Mouse (Mus musculus): Measurements from ENCODE around the gene Fkbp15. TPM values are rescaled to one million over a fixed set of nuclear protein-coding genes. Genes with fewer than 3 reads are reported as not detected.
A peak's percentile ranks its signal among the peaks of the same experiment; 100 is the strongest.

The Fkbp15 gene
- polyA plus RNA-seq, 1 experiment from 2014 or later: 15.0 TPM

DNA sequence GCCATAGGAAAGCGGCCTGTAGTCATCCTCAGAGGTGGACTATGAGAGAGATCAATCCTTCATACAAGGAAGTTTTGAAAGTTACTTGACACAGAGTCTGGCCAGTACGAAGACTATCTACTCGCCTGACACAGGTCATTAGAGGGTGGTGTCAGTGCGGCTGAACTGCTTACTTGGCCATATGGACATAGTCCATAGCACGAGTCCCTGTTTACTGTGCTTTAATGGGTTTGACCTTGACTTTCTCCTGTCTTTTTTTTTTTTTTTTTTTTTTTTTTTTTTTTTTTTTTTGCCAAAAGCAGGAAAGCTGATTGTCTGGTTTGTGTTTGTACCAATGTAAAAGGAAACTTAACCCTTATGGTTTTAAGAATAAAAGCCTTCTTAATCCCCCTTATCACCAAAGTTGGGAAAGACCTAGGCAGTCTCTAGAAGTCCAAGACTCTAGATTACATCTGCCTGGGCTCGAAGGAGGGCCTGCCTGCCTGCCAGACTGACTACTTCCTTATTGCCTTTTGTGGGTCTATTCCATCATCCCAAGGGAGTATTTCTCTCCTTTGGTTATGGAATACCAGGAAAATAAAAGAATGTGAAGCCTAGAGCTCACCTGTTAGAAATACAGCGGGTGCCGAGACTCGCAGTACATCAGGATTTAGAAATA is 19.5 kb upstream of the Fkbp15 start:
- Histone ChIP-seq H3K9me3 (ENCODE audit: control insufficient read depth, low read length) (no peaks in the 10 kb centered on the region), H3K9ac (ENCODE audit: low read length) (no peak overlapping the region), H3K4me1 (replicated peaks; ENCODE audit: control insufficient read depth, insufficient read depth) (no peaks in the 10 kb centered on the region; the same call in 1 of the 2 replicates), H3K36me3 (ENCODE audit: control insufficient read depth, insufficient read depth, low read length) (no peaks in the 10 kb centered on the region), H3K27ac (replicated peaks) (peak overlapping the region; percentile 30; the same call in 1 of the 2 replicates), H3K4me3 (ENCODE audit: low read depth, low read length) (no peak overlapping the region), H3K27me3 (ENCODE audit: control insufficient read depth, insufficient read depth, low read length) (no peaks in the 10 kb centered on the region), H3K4me2 (replicated peaks; ENCODE audit: low read depth) (no peak overlapping the region)
- DNase-seq (ENCODE audit: low spot score): no peak
- TF ChIP-seq EP300 (optimal IDR thresholded peaks at IDR 0.05) (no peak), CTCF (IDR thresholded peaks at IDR 0.05; ENCODE audit: low read depth) (no peak)
- ATAC-seq (ENCODE audit: low FRiP score, low TSS enrichment): peak; percentile 55; the same call in 1 of the 2 replicates
- 63% methylated on average over 9 of the region's 9 CpGs for WGBS

DNA sequence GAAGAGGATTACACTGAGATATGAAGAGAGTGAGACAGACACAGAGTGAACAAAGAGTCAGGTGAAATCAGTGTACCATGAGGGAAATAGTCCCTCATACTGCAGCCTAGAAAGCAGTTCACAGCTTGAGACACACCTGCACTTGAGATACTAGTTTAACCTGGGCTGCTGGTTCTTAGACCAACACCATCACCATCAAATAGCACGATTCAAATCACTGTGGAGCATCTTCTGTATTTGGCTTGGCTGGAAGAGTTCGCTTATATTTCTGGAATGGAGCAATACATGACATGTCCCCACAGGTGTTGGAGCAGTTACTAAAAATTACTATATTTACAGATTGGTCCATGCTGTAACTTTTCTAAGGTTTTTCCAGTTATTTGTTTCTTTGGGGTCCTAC is 15.8 kb upstream of the Fkbp15 start:
- ATAC-seq (ENCODE audit: low FRiP score, low TSS enrichment): no peak
- no peak overlapping the region; the same call in 1 of the 2 replicates for H3K27ac ChIP-seq (replicated peaks)
- H3K4me1 ChIP-seq (replicated peaks; ENCODE audit: control insufficient read depth, insufficient read depth): no peaks in the 10 kb centered on the region; the same call in 1 of the 2 replicates
- no peak overlapping the region for H3K4me2 ChIP-seq (replicated peaks; ENCODE audit: low read depth)
- 75% methylated on average over 2 of the region's 2 CpGs for WGBS
- H3K4me3 ChIP-seq (ENCODE audit: low read depth, low read length): no peak overlapping the region
- no peaks in the 10 kb centered on the region for H3K27me3 ChIP-seq (ENCODE audit: control insufficient read depth, insufficient read depth, low read length)
- no peaks in the 10 kb centered on the region; the same call in 1 of the 2 replicates for H3K36me3 ChIP-seq (ENCODE audit: control insufficient read depth, insufficient read depth, low read length)
- H3K9me3 ChIP-seq (ENCODE audit: control insufficient read depth, low read length): no peaks in the 10 kb centered on the region
- H3K9ac ChIP-seq (ENCODE audit: low read length): no peak overlapping the region
- no peak for DNase-seq (ENCODE audit: low spot score)
- TF ChIP-seq CTCF (IDR thresholded peaks at IDR 0.05; ENCODE audit: low read depth): no peak
- TF ChIP-seq EP300 (optimal IDR thresholded peaks at IDR 0.05): no peak

DNA sequence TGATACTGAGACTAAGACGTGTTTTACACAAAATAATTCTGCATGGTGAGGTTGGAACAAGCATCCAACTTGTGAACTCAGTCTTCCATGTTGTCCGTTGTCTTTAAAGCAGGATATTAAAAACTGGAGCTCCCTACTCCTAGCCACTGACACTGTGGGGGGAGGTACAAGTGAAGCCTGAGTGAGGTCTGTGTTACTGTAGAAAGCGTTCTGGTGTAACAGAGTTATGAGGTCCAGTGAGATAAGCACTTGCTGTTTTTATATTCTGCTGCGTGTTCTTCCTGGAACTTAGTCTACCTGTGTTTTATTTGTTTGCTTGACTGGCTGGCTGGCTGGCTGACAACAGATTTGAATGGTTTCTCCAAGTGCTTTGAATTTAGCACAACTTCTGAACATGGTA is 14.0 kb upstream of the Fkbp15 start:
- no peak overlapping the region for H3K4me3 ChIP-seq (ENCODE audit: low read depth, low read length)
- no peaks in the 10 kb centered on the region for H3K9me3 ChIP-seq (ENCODE audit: control insufficient read depth, low read length)
- no peak overlapping the region for H3K9ac ChIP-seq (ENCODE audit: low read length)
- no peaks in the 10 kb centered on the region for H3K27me3 ChIP-seq (ENCODE audit: control insufficient read depth, insufficient read depth, low read length)
- H3K27ac ChIP-seq (replicated peaks): peak overlapping the region; percentile 35; the same call in 1 of the 2 replicates
- TF ChIP-seq CTCF (IDR thresholded peaks at IDR 0.05; ENCODE audit: low read depth) (no peak), EP300 (optimal IDR thresholded peaks at IDR 0.05) (no peak)
- H3K4me2 ChIP-seq (replicated peaks; ENCODE audit: low read depth): no peak overlapping the region
- ATAC-seq (ENCODE audit: low FRiP score, low TSS enrichment): no peak
- peak; percentile 34 for DNase-seq (ENCODE audit: low spot score)
- 47% methylated on average over 4 of the region's 4 CpGs for WGBS
- H3K4me1 ChIP-seq (replicated peaks; ENCODE audit: control insufficient read depth, insufficient read depth): no peaks in the 10 kb centered on the region; the same call in 1 of the 2 replicates
- H3K36me3 ChIP-seq (ENCODE audit: control insufficient read depth, insufficient read depth, low read length): no peaks in the 10 kb centered on the region; the same call in 1 of the 2 replicates

DNA sequence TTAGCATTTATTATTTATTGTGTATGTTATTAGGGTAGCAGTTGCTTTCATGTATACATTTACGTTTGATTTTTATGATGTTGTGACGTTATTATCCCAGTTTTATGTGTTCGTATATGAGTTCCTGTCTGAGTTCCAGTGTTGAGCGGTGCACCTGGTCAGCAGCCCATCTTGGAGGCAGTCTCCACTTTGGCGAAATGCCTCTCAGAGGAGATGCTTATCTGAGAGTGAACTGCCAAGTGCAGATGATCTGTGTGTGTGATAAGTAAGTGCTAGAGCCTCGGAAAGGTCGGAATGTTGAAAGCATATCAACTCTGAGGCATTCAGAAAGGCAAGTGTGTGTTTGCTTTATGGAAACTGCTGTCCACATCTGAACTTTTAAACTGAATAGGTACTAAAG is 13.3 kb upstream of the Fkbp15 start:
- no peak for DNase-seq (ENCODE audit: low spot score)
- no peaks in the 10 kb centered on the region; the same call in 1 of the 2 replicates for H3K4me1 ChIP-seq (replicated peaks; ENCODE audit: control insufficient read depth, insufficient read depth)
- 0 out of 2 replicates have a peak overlapping the region, but pooled peaks have one; percentile 13 for H3K27ac ChIP-seq (replicated peaks)
- H3K9ac ChIP-seq (ENCODE audit: low read length): no peak overlapping the region
- H3K4me2 ChIP-seq (replicated peaks; ENCODE audit: low read depth): no peak overlapping the region
- 47% methylated on average over 7 of the region's 7 CpGs for WGBS
- H3K27me3 ChIP-seq (ENCODE audit: control insufficient read depth, insufficient read depth, low read length): no peaks in the 10 kb centered on the region
- no peaks in the 10 kb centered on the region; the same call in 1 of the 2 replicates for H3K36me3 ChIP-seq (ENCODE audit: control insufficient read depth, insufficient read depth, low read length)
- no peaks in the 10 kb centered on the region for H3K9me3 ChIP-seq (ENCODE audit: control insufficient read depth, low read length)
- no peak overlapping the region for H3K4me3 ChIP-seq (ENCODE audit: low read depth, low read length)
- no peak for ATAC-seq (ENCODE audit: low FRiP score, low TSS enrichment)
- TF ChIP-seq CTCF (IDR thresholded peaks at IDR 0.05; ENCODE audit: low read depth): no peak
- no peak for TF ChIP-seq EP300 (optimal IDR thresholded peaks at IDR 0.05)

DNA sequence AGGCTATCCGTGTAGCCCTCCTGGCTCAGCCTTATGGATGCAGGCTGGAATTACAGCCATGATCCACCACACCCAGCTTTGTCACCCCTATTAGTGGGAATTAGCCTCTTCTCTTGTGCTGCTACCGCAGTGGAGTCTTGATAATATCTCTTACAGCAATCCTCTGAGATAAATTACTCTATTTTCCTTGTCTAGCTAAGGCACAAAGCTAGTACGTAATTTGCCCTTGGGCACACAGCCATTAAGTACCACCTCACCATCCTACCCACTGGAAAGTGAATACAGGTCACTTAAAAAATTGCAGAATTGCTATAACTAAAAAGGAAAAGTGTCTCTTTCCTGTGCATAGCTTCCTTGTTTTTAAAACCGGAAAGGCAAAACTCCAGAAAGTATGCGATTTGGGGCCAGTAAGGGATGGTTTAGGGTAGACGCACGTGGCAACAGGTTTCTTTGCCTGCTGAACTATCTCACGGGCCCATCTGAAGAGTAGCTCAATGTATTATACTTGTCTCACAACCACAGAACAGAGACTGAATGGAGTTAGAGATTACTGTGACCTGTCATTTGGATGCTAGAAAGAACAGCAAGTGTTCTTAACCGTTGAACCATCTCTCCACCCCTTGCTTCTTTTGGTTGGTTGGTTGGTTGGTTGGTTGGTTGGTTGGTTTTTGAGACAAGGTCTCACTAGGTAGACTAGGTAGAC is 12.6 kb upstream of the Fkbp15 start:
- Histone ChIP-seq H3K27me3 (ENCODE audit: control insufficient read depth, insufficient read depth, low read length) (no peaks in the 10 kb centered on the region), H3K9ac (ENCODE audit: low read length) (no peak overlapping the region), H3K4me3 (ENCODE audit: low read depth, low read length) (no peak overlapping the region), H3K4me2 (replicated peaks; ENCODE audit: low read depth) (no peak overlapping the region), H3K36me3 (ENCODE audit: control insufficient read depth, insufficient read depth, low read length) (no peaks in the 10 kb centered on the region; the same call in 1 of the 2 replicates), H3K9me3 (ENCODE audit: control insufficient read depth, low read length) (no peaks in the 10 kb centered on the region), H3K4me1 (replicated peaks; ENCODE audit: control insufficient read depth, insufficient read depth) (no peaks in the 10 kb centered on the region; the same call in 1 of the 2 replicates), H3K27ac (replicated peaks) (no peak overlapping the region)
- WGBS: 74% methylated on average over 9 of the region's 9 CpGs
- no peak for TF ChIP-seq CTCF (IDR thresholded peaks at IDR 0.05; ENCODE audit: low read depth)
- no peak for TF ChIP-seq EP300 (optimal IDR thresholded peaks at IDR 0.05)
- no peak for DNase-seq (ENCODE audit: low spot score)
- no peak for ATAC-seq (ENCODE audit: low FRiP score, low TSS enrichment)

DNA sequence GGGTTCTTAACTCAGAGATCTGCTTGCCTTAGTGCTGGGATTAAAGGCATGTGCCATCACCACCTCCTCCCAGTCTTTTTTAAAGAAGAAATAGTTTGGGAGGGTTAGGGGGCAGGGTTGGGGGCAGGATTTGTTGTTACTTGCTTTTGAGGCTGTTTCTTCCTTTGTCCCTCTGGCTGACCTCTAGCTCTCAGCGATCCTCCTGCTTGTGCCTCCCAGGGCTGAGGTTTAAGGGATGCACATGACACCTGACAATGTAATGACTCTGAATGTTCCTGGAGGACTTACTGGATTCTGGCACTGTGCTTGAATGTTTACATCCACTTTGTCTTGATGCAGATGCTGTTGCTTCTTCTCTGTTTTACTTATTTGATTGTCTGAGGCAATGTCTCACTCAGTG is 12.1 kb upstream of the Fkbp15 start:
- WGBS: 40% methylated on average over 1 of the region's 1 CpGs
- no peak overlapping the region for H3K27ac ChIP-seq (replicated peaks)

More for the DNA sequence above, 12.1 kb upstream of the Fkbp15 start:
- no peak overlapping the region for H3K9ac ChIP-seq (ENCODE audit: low read length)
- no peaks in the 10 kb centered on the region for H3K27me3 ChIP-seq (ENCODE audit: control insufficient read depth, insufficient read depth, low read length)
- no peaks in the 10 kb centered on the region; the same call in 1 of the 2 replicates for H3K4me1 ChIP-seq (replicated peaks; ENCODE audit: control insufficient read depth, insufficient read depth)
- TF ChIP-seq CTCF (IDR thresholded peaks at IDR 0.05; ENCODE audit: low read depth) (no peak), EP300 (optimal IDR thresholded peaks at IDR 0.05) (no peak)
- H3K4me2 ChIP-seq (replicated peaks; ENCODE audit: low read depth): no peak overlapping the region
- ATAC-seq (ENCODE audit: low FRiP score, low TSS enrichment) (no peak), DNase-seq (ENCODE audit: low spot score) (no peak)
- H3K36me3 ChIP-seq (ENCODE audit: control insufficient read depth, insufficient read depth, low read length): no peaks in the 10 kb centered on the region; the same call in 1 of the 2 replicates
- no peak overlapping the region for H3K4me3 ChIP-seq (ENCODE audit: low read depth, low read length)
- H3K9me3 ChIP-seq (ENCODE audit: control insufficient read depth, low read length): no peaks in the 10 kb centered on the region
